Mouse (Mus musculus) liver, adult 2 months (tissue): Measurements from ENCODE around the gene Tmem132d. TPM values are rescaled to one million over a fixed set of nuclear protein-coding genes. Genes with fewer than 3 reads are reported as not detected.
"Not testable (repeated sequence)": the region's sequence is repeated elsewhere in the genome, so short reads cannot be mapped to it uniquely, and the experiment has no call there.

ENCODE experiments used
- DNase-seq: peaks from one replicate; pipeline ENCODE4 v3.0.0-alpha.2; 2011; ENCODE audit warnings: low read depth, low spot score; ENCODE audit errors: extremely low read depth
- H3K27ac ChIP-seq: fragments of 200-500 bp; replicated peaks from 2 replicates; pipeline ENCODE4 v1.5.1; 2012; ENCODE audit warnings: low read depth, mild to moderate bottlenecking, control low read depth, inconsistent platforms, low read length; ENCODE audit not compliant: insufficient read depth
- H3K27me3 ChIP-seq: fragments of 200-500 bp; 2 replicates; pipeline ENCODE4 v1.6.1; 2012; ENCODE audit warnings: mild to moderate bottlenecking, moderate library complexity, low read length, inconsistent platforms; ENCODE audit not compliant: control insufficient read depth, insufficient read depth
- H3K36me3 ChIP-seq: fragments of 200-500 bp; 2 replicates; pipeline ENCODE4 v1.6.1; 2012; ENCODE audit warnings: low read length, inconsistent platforms; ENCODE audit not compliant: control insufficient read depth, insufficient read depth
- H3K4me1 ChIP-seq: fragments of 200-500 bp; 2 replicates; pipeline ENCODE4 v1.6.1; 2011; ENCODE audit warnings: low read length; ENCODE audit not compliant: control insufficient read depth, insufficient read depth
- H3K4me3 ChIP-seq: fragments of 200-500 bp; 2 replicates; pipeline ENCODE4 v1.5.1; 2011; ENCODE audit warnings: low read depth, mild to moderate bottlenecking, control low read depth, low read length, moderate library complexity; ENCODE audit not compliant: insufficient read depth
- H3K79me2 ChIP-seq: fragments of 200-500 bp; 2 replicates; pipeline ENCODE4 v1.6.1; 2012; ENCODE audit warnings: inconsistent platforms, mild to moderate bottlenecking, low read length, moderate library complexity; ENCODE audit not compliant: control insufficient read depth, insufficient read depth
- H3K9ac ChIP-seq: fragments of 200-500 bp; 2 replicates; pipeline ENCODE4 v1.6.1; 2012; ENCODE audit warnings: low read depth, mild to moderate bottlenecking, control low read depth, inconsistent platforms, low read length
- CTCF ChIP-seq: fragments of 200-500 bp; IDR thresholded peaks from 2 replicates; pipeline ENCODE4 v1.5.1; 2011; ENCODE audit warnings: low read depth, low read length, control low read depth
- POLR2A ChIP-seq: fragments of 200-500 bp; IDR thresholded peaks from 2 replicates; pipeline ENCODE4 v1.6.1; 2011; ENCODE audit warnings: low read length, control low read depth; ENCODE audit not compliant: insufficient read depth; ENCODE audit errors: extremely low read depth
- WGBS: fragments of 180-500 bp; shearing (Covaris S2); methylation state at CpG from one replicate; pipeline ENCODE4 v1.1.7; 2018; 5-methylcytosine and 5-hydroxymethylcytosine counted together
- polyA plus RNA-seq: library from polyadenylated mRNA; depleted of rRNA; stranded (reverse); fragments of >200 nt; gene quantifications from 2 replicates; pipeline ENCODE4 v1.2.3, GENCODE M21; 2012
- total RNA-seq: library from RNA; depleted of rRNA; stranded (reverse); fragments of >200 nt; gene quantifications from 2 replicates; pipeline ENCODE4 v1.2.3, GENCODE M21; 2014

Gene Tmem132d
- total and polyA plus RNA-seq, 2 experiments: not detected

GRCm38 (mm10) chr5:128040036-128040435 lies 392.8 kb downstream of the Tmem132d start:
- Histone ChIP-seq H3K27ac (no peak overlapping the region), H3K9ac (no peak overlapping the region), H3K4me3 (no peak overlapping the region), H3K36me3 (no peaks in the 10 kb centered on the region), H3K27me3 (no peaks in the 10 kb centered on the region), H3K79me2 (no peaks in the 10 kb centered on the region), H3K4me1 (no peaks in the 10 kb centered on the region)
- WGBS: 84% methylated on average over 6 of the region's 6 CpGs
- TF ChIP-seq CTCF (no peak), POLR2A (no peak)
- DNase-seq: no peak

- DNase-seq: no peak
- TF ChIP-seq CTCF (no peak), POLR2A (no peak)
These were observed 405.8 kb downstream of the Tmem132d start for GRCm38 (mm10) chr5:128027076-128027475.

GRCm38 (mm10) chr5:128004666-128005065 lies 428.2 kb downstream of the Tmem132d start:
- 72% methylated on average over 9 of the region's 9 CpGs for WGBS

More at GRCm38 (mm10) chr5:128027076-128027475, 405.8 kb downstream of the Tmem132d start:
- H3K27ac ChIP-seq: no peak overlapping the region
- whole genome bisulfite sequencing: 66% methylated on average over 2 of the region's 2 CpGs
- no peaks in the 10 kb centered on the region for H3K27me3 ChIP-seq
- no peaks in the 10 kb centered on the region for H3K36me3 ChIP-seq
- H3K4me1 ChIP-seq: no peaks in the 10 kb centered on the region
- H3K9ac ChIP-seq: no peak overlapping the region
- no peak overlapping the region for H3K4me3 ChIP-seq
- no peaks in the 10 kb centered on the region for H3K79me2 ChIP-seq

GRCm38 (mm10) chr5:127996526-127997245 lies 436.2 kb downstream of the Tmem132d start:
- DNase-seq: no peak
- H3K9ac ChIP-seq: no peak overlapping the region
- no peaks in the 10 kb centered on the region for H3K4me1 ChIP-seq
- H3K79me2 ChIP-seq: no peaks in the 10 kb centered on the region
- no peak overlapping the region for H3K4me3 ChIP-seq
- 71% methylated on average over 10 of the region's 10 CpGs for WGBS
- H3K27me3 ChIP-seq: no peaks in the 10 kb centered on the region
- TF ChIP-seq POLR2A: no peak
- no peak for TF ChIP-seq CTCF
- H3K27ac ChIP-seq: no peak overlapping the region
- H3K36me3 ChIP-seq: no peaks in the 10 kb centered on the region

More at GRCm38 (mm10) chr5:128004666-128005065, 428.2 kb downstream of the Tmem132d start:
- Histone ChIP-seq H3K4me3 (no peak overlapping the region), H3K27me3 (no peaks in the 10 kb centered on the region), H3K36me3 (no peaks in the 10 kb centered on the region), H3K79me2 (no peaks in the 10 kb centered on the region), H3K9ac (no peak overlapping the region), H3K4me1 (no peaks in the 10 kb centered on the region), H3K27ac (no peak overlapping the region)
- no peak for DNase-seq
- TF ChIP-seq POLR2A (no peak), CTCF (no peak)

- H3K27me3 ChIP-seq: no peaks in the 10 kb centered on the region
- DNase-seq: no peak
- no peaks in the 10 kb centered on the region for H3K4me1 ChIP-seq
- no peak for TF ChIP-seq POLR2A
- TF ChIP-seq CTCF: no peak
- H3K4me3 ChIP-seq: no peak overlapping the region
- H3K27ac ChIP-seq: no peak overlapping the region
- H3K79me2 ChIP-seq: no peaks in the 10 kb centered on the region
- WGBS: 66% methylated on average over 3 of the region's 3 CpGs
- no peak overlapping the region for H3K9ac ChIP-seq
- H3K36me3 ChIP-seq: no peaks in the 10 kb centered on the region
These were observed 439.4 kb downstream of the Tmem132d start for GRCm38 (mm10) chr5:127993460-127993859.

- Histone ChIP-seq H3K27ac (no peak overlapping the region), H3K4me3 (no peak overlapping the region), H3K79me2 (no peaks in the 10 kb centered on the region), H3K9ac (no peak overlapping the region), H3K4me1 (no peaks in the 10 kb centered on the region), H3K27me3 (no peaks in the 10 kb centered on the region), H3K36me3 (no peaks in the 10 kb centered on the region)
- WGBS: 82% methylated on average over 5 of the region's 5 CpGs
- no peak for DNase-seq
- TF ChIP-seq CTCF: no peak
- TF ChIP-seq POLR2A: no peak
These were observed 442.1 kb downstream of the Tmem132d start for GRCm38 (mm10) chr5:127990826-127991225.

GRCm38 (mm10) chr5:127980003-127980358 lies 452.9 kb downstream of the Tmem132d start:
- H3K27ac ChIP-seq, H3K36me3 ChIP-seq, DNase-seq, H3K9ac ChIP-seq, H3K4me3 ChIP-seq, H3K79me2 ChIP-seq, H3K4me1 ChIP-seq, H3K27me3 ChIP-seq: not testable (repeated sequence)
- 52% methylated on average over 6 of the region's 6 CpGs for WGBS
